Mouse (Mus musculus): ENCODE measurements around the gene Slc7a7.

DNA sequence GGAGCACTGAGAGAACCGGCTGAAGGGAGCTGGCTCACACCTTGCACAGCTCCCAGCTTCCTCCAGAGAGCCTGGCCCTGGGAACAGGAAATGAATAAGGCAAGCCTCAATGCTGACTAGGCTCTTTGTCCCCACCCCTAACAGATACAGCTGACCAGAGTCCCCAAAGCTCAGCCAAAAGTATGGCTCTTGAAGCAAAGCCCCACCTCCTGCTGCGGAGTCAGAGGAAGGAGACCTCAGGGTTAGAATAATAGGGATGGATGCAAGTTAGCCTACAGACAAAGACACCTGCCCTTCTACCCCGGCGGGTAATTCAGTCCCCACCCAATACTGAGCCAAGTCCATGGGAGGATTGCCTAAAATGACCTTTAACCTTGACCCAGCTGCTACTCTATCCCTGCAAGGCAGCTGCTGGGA lies 34.2 kb downstream of the Slc7a7 start:
- no peak for TF ChIP-seq CTCF (IDR thresholded peaks at IDR 0.05; ENCODE audit: low read depth)
- no peak for TF ChIP-seq EP300 (IDR thresholded peaks at IDR 0.05; ENCODE audit: low read depth)

Data from liver, embryonic 14.5 days (tissue).